Mouse (Mus musculus) ES-Bruce4 (cell line): ENCODE measurements at regions not wholly inside any gene's neighbourhood (a gene's known extent, or its start where the extent isn't known, plus 50 kb on each side); places are given as distances from the start of the nearest gene placed in this dataset.

ENCODE experiments used
- CTCF ChIP-seq: IDR thresholded peaks from one replicate; pipeline ENCODE4 v1.8.1; 2011; ENCODE audit warnings: low read depth, low read length
- EP300 ChIP-seq: IDR thresholded peaks from 2 replicates; pipeline ENCODE4 v1.6.1; 2011; ENCODE audit warnings: low read depth, low read length; ENCODE audit not compliant: insufficient read depth
- POLR2A ChIP-seq: IDR thresholded peaks from one replicate; pipeline ENCODE4 v1.8.1; 2011; ENCODE audit warnings: low read length; ENCODE audit not compliant: insufficient read depth

- TF ChIP-seq CTCF = no peak
- TF ChIP-seq EP300 = no peak
- TF ChIP-seq POLR2A = no peak
Measured at GRCm38 (mm10) chr6:84299146-84299545, 290.8 kb downstream of the Dysf start.
